Mouse (Mus musculus): ENCODE data around the gene Zbed4.

Zbed4 gene

GRCm38 (mm10) chr15:88741366-88741765, 10.1 kb upstream of the Zbed4 start:
- WGBS = 58% methylated on average over 6 of the region's 6 CpGs

- WGBS = 92% methylated on average over 5 of the region's 5 CpGs
Measured at GRCm38 (mm10) chr15:88743371-88743770, 8.1 kb upstream of the Zbed4 start.

- WGBS = 85% methylated on average over 3 of the region's 3 CpGs
Measured at GRCm38 (mm10) chr15:88745347-88745746, 6.1 kb upstream of the Zbed4 start.

GRCm38 (mm10) chr15:88745926-88746325, 5.5 kb upstream of the Zbed4 start:
- WGBS = 65% methylated on average over 3 of the region's 3 CpGs

- WGBS = 92% methylated on average over 8 of the region's 8 CpGs
Measured at GRCm38 (mm10) chr15:88749617-88750016, 1.8 kb upstream of the Zbed4 start.

- WGBS = 90% methylated on average over 10 of the region's 10 CpGs
Measured at GRCm38 (mm10) chr15:88750032-88750431, 1.4 kb upstream of the Zbed4 start.

- WGBS = 6% methylated on average over 54 of the region's 54 CpGs
Measured at GRCm38 (mm10) chr15:88750677-88751563, 540 bp upstream of the Zbed4 start.

GRCm38 (mm10) chr15:88752403-88752733, 908 bp downstream of the Zbed4 start:
- 1% methylated on average over 8 of the region's 8 CpGs for WGBS

GRCm38 (mm10) chr15:88754896-88755295, 3.4 kb downstream of the Zbed4 start:
- WGBS = 87% methylated on average over 2 of the region's 2 CpGs

GRCm38 (mm10) chr15:88755761-88756160, 4.3 kb downstream of the Zbed4 start:
- 97% methylated on average over 18 of the region's 18 CpGs for WGBS

- WGBS = 88% methylated on average over 3 of the region's 3 CpGs
Measured at GRCm38 (mm10) chr15:88758061-88758460, 6.6 kb downstream of the Zbed4 start.

- WGBS = 60% methylated on average over 4 of the region's 4 CpGs
Measured at GRCm38 (mm10) chr15:88761551-88761950, 10.1 kb downstream of the Zbed4 start.

- WGBS = 99% methylated on average over 2 of the region's 2 CpGs
Measured at GRCm38 (mm10) chr15:88766139-88766538, 14.7 kb downstream of the Zbed4 start.

- WGBS = 78% methylated on average over 1 of the region's 1 CpGs
Measured at GRCm38 (mm10) chr15:88768537-88768936, 17.1 kb downstream of the Zbed4 start.

- 96% methylated on average over 5 of the region's 5 CpGs for WGBS
Measured at GRCm38 (mm10) chr15:88774630-88775029, 23.2 kb downstream of the Zbed4 start.

GRCm38 (mm10) chr15:88792140-88792850, 40.8 kb downstream of the Zbed4 start:
- WGBS = 84% methylated on average over 4 of the region's 4 CpGs

GRCm38 (mm10) chr15:88794729-88795128, 43.3 kb downstream of the Zbed4 start:
- WGBS = 90% methylated on average over 5 of the region's 5 CpGs

- WGBS = 85% methylated on average over 11 of the region's 11 CpGs
Measured at GRCm38 (mm10) chr15:88799950-88800371, 48.5 kb downstream of the Zbed4 start.

- 83% methylated on average over 6 of the region's 6 CpGs for WGBS
Measured at GRCm38 (mm10) chr15:88800921-88801354, 49.5 kb downstream of the Zbed4 start.

GRCm38 (mm10) chr15:88801903-88802302, 50.4 kb downstream of the Zbed4 start:
- 89% methylated on average over 3 of the region's 3 CpGs for WGBS

- WGBS = 88% methylated on average over 6 of the region's 6 CpGs
Measured at GRCm38 (mm10) chr15:88802348-88802747, 50.9 kb downstream of the Zbed4 start.

GRCm38 (mm10) chr15:88808121-88808520, 56.7 kb downstream of the Zbed4 start:
- WGBS = 88% methylated on average over 8 of the region's 8 CpGs

- WGBS = 93% methylated on average over 2 of the region's 2 CpGs
Measured at GRCm38 (mm10) chr15:88810369-88810768, 58.9 kb downstream of the Zbed4 start.

Data from cerebral cortex, adult 2 months (tissue).